Mouse (Mus musculus): ENCODE measurements around the gene Adprhl1. TPM values are rescaled to one million over a fixed set of nuclear protein-coding genes. Genes with fewer than 3 reads are reported as not detected.

Adprhl1 gene
- polyA plus RNA-seq, 2 experiments: 4.1 to 5.0 TPM

- H3K27ac ChIP-seq (replicated peaks; ENCODE audit: low read depth, low read length): no peak overlapping the region
- no peak overlapping the region for H3K4me2 ChIP-seq (replicated peaks; ENCODE audit: low read depth, low read length, severe bottlenecking)
- no peak for TF ChIP-seq POLR2A (IDR thresholded peaks at IDR 0.05; ENCODE audit: borderline replicate concordance, extremely low read depth, insufficient read depth, insufficient read length)
- H3K4me3 ChIP-seq (replicated peaks; ENCODE audit: low read length): no peak overlapping the region
- no peak for DNase-seq (ENCODE audit: low spot score)
- no peaks in the 10 kb centered on the region for H3K9me3 ChIP-seq (ENCODE audit: control insufficient read depth, low read length)
- H3K36me3 ChIP-seq (ENCODE audit: control insufficient read depth, insufficient read depth, low read length): peaks cover 29% of the 10 kb centered on the region
- no peak for ATAC-seq (ENCODE audit: low FRiP score, low read depth)
- no peaks in the 10 kb centered on the region for H3K4me1 ChIP-seq (ENCODE audit: control insufficient read depth, insufficient read depth, low read length)
- no peaks in the 10 kb centered on the region for H3K27me3 ChIP-seq (ENCODE audit: control insufficient read depth, insufficient read depth, low read length)
- no peak overlapping the region for H3K9ac ChIP-seq (ENCODE audit: low read depth, low read length, severe bottlenecking)
- 84% methylated on average over 18 of the region's 18 CpGs for WGBS
Observed at GRCm38 (mm10) chr8:13180911-13181690, 72.9 kb downstream of the Adprhl1 start.

- 75% methylated on average over 9 of the region's 9 CpGs for WGBS
- Histone ChIP-seq H3K9ac (ENCODE audit: low read depth, low read length, severe bottlenecking) (no peak overlapping the region), H3K27ac (replicated peaks; ENCODE audit: low read depth, low read length) (no peak overlapping the region), H3K36me3 (ENCODE audit: control insufficient read depth, insufficient read depth, low read length) (peaks cover 36% of the 10 kb centered on the region), H3K4me1 (ENCODE audit: control insufficient read depth, insufficient read depth, low read length) (no peaks in the 10 kb centered on the region), H3K4me3 (replicated peaks; ENCODE audit: low read length) (no peak overlapping the region), H3K4me2 (replicated peaks; ENCODE audit: low read depth, low read length, severe bottlenecking) (no peak overlapping the region), H3K27me3 (ENCODE audit: control insufficient read depth, insufficient read depth, low read length) (no peaks in the 10 kb centered on the region), H3K9me3 (ENCODE audit: control insufficient read depth, low read length) (no peaks in the 10 kb centered on the region)
- no peak for DNase-seq (ENCODE audit: low spot score)
- no peak for TF ChIP-seq POLR2A (IDR thresholded peaks at IDR 0.05; ENCODE audit: borderline replicate concordance, extremely low read depth, insufficient read depth, insufficient read length)
- no peak for ATAC-seq (ENCODE audit: low FRiP score, low read depth)
Observed at GRCm38 (mm10) chr8:13180408-13180807, 73.6 kb downstream of the Adprhl1 start.

- no peak overlapping the region for H3K4me2 ChIP-seq (replicated peaks; ENCODE audit: low read depth, low read length, severe bottlenecking)
- DNase-seq (ENCODE audit: low spot score) (no peak), ATAC-seq (ENCODE audit: low FRiP score, low read depth) (no peak)
- no peak overlapping the region for H3K4me3 ChIP-seq (replicated peaks; ENCODE audit: low read length)
- peaks cover 41% of the 10 kb centered on the region for H3K36me3 ChIP-seq (ENCODE audit: control insufficient read depth, insufficient read depth, low read length)
- TF ChIP-seq POLR2A (IDR thresholded peaks at IDR 0.05; ENCODE audit: borderline replicate concordance, extremely low read depth, insufficient read depth, insufficient read length): no peak
- H3K4me1 ChIP-seq (ENCODE audit: control insufficient read depth, insufficient read depth, low read length): no peaks in the 10 kb centered on the region
- no peaks in the 10 kb centered on the region for H3K27me3 ChIP-seq (ENCODE audit: control insufficient read depth, insufficient read depth, low read length)
- H3K9ac ChIP-seq (ENCODE audit: low read depth, low read length, severe bottlenecking): no peak overlapping the region
- WGBS: 62% methylated on average over 7 of the region's 7 CpGs
- H3K9me3 ChIP-seq (ENCODE audit: control insufficient read depth, low read length): no peaks in the 10 kb centered on the region
- H3K27ac ChIP-seq (replicated peaks; ENCODE audit: low read depth, low read length): no peak overlapping the region
Observed at GRCm38 (mm10) chr8:13179948-13180347, 74.0 kb downstream of the Adprhl1 start.

GRCm38 (mm10) chr8:13179482-13179881 lies 74.5 kb downstream of the Adprhl1 start:
- TF ChIP-seq POLR2A (IDR thresholded peaks at IDR 0.05; ENCODE audit: borderline replicate concordance, extremely low read depth, insufficient read depth, insufficient read length): no peak
- H3K4me3 ChIP-seq (replicated peaks; ENCODE audit: low read length): no peak overlapping the region
- no peak overlapping the region for H3K4me2 ChIP-seq (replicated peaks; ENCODE audit: low read depth, low read length, severe bottlenecking)
- ATAC-seq (ENCODE audit: low FRiP score, low read depth) (no peak), DNase-seq (ENCODE audit: low spot score) (no peak)
- H3K27ac ChIP-seq (replicated peaks; ENCODE audit: low read depth, low read length): no peak overlapping the region
- H3K9ac ChIP-seq (ENCODE audit: low read depth, low read length, severe bottlenecking): no peak overlapping the region
- no peaks in the 10 kb centered on the region for H3K27me3 ChIP-seq (ENCODE audit: control insufficient read depth, insufficient read depth, low read length)
- 68% methylated on average over 6 of the region's 6 CpGs for WGBS
- H3K4me1 ChIP-seq (ENCODE audit: control insufficient read depth, insufficient read depth, low read length): no peaks in the 10 kb centered on the region
- peaks cover 43% of the 10 kb centered on the region for H3K36me3 ChIP-seq (ENCODE audit: control insufficient read depth, insufficient read depth, low read length)
- H3K9me3 ChIP-seq (ENCODE audit: control insufficient read depth, low read length): no peaks in the 10 kb centered on the region

GRCm38 (mm10) chr8:13178137-13178536 lies 75.8 kb downstream of the Adprhl1 start:
- Histone ChIP-seq H3K27ac (replicated peaks; ENCODE audit: low read depth, low read length) (no peak overlapping the region), H3K9ac (ENCODE audit: low read depth, low read length, severe bottlenecking) (no peak overlapping the region), H3K4me2 (replicated peaks; ENCODE audit: low read depth, low read length, severe bottlenecking) (no peak overlapping the region), H3K4me3 (replicated peaks; ENCODE audit: low read length) (no peak overlapping the region), H3K9me3 (ENCODE audit: control insufficient read depth, low read length) (no peaks in the 10 kb centered on the region), H3K27me3 (ENCODE audit: control insufficient read depth, insufficient read depth, low read length) (no peaks in the 10 kb centered on the region), H3K4me1 (ENCODE audit: control insufficient read depth, insufficient read depth, low read length) (no peaks in the 10 kb centered on the region), H3K36me3 (ENCODE audit: control insufficient read depth, insufficient read depth, low read length) (peaks cover 53% of the 10 kb centered on the region)
- DNase-seq (ENCODE audit: low spot score) (no peak), ATAC-seq (ENCODE audit: low FRiP score, low read depth) (no peak)
- TF ChIP-seq POLR2A (IDR thresholded peaks at IDR 0.05; ENCODE audit: borderline replicate concordance, extremely low read depth, insufficient read depth, insufficient read length): no peak
- WGBS: 96% methylated on average over 5 of the region's 5 CpGs
